Mouse (Mus musculus): ENCODE measurements around the gene Krtap2-4.

The Krtap2-4 gene

DNA sequence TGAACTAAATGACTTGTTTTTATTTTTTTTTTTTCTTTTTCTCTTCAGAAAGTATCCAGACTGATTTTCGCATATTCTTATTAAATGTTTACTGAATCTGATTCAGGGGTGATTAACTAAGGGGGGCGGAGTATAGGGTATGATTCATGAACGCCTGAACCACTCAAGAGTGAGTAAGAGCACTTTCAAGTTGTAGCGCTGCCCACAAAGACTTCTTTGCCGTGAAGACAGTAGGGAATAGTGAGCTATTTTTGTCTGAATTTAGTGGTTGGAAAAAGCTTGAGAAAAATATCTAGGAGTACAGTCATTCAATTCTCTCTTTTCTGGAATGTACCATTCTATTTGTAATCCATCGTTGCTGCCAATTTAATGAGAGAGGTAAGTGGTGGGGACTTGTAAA lies 33.1 kb downstream of the Krtap2-4 start:
- DNase-seq: no peak

DNA sequence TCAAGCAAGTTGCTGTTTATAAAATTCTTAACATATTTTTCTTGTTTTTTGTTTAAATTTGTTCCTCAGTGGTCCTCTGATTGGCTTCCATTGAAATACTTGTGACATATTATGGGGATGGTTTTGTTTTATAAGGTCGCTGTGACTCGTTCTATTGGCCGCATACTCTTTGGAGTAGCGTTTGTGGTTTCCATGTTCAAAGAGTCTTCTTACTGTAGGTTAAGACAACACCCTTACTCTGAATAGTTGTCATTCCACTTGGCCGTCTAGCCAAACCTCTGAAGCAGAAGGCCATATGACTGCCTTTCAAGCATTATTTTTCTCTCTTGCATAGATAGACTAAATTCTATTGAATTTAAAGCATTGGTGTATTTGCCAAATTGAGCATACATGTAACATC lies 33.6 kb downstream of the Krtap2-4 start:
- DNase-seq: no peak

- DNase-seq: no peak
Observed at GRCm38 (mm10) chr11:99580636-99581035, 34.0 kb downstream of the Krtap2-4 start, which contains the start of gene Krtap1-5. TSS of gene Krtap1-5 (minus strand) at chr11:99581016.

DNA sequence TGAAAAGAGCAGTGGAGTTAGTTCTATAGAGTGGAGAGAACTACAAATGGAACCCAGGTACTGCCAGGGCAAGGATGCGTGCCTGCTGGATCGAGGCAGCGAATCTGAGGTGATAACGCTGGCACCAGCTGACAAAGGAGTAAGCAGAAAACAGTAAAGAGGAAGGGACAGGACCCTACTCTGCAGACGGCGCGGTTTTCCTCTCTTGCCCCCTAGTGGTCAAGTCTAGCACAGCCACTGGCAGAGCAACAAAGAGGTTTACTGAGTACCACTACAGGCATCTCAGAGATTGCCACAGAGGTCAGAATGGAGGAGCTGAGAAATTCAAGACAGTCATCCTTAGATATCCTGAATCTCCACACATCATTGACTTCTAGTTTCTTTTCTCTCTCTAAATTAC lies 40.5 kb downstream of the Krtap2-4 start:
- DNase-seq: peak; percentile 71

GRCm38 (mm10) chr11:99573164-99573563 lies 41.5 kb downstream of the Krtap2-4 start:
- no peak for DNase-seq

- DNase-seq: no peak
Observed at GRCm38 (mm10) chr11:99566530-99566929, 48.1 kb downstream of the Krtap2-4 start, which contains the start of gene Krtap3-1. TSS of gene Krtap3-1 (minus strand) at chr11:99566630.

Data from kidney, postnatal 14 days (tissue).